In the genomic region with DNA sequence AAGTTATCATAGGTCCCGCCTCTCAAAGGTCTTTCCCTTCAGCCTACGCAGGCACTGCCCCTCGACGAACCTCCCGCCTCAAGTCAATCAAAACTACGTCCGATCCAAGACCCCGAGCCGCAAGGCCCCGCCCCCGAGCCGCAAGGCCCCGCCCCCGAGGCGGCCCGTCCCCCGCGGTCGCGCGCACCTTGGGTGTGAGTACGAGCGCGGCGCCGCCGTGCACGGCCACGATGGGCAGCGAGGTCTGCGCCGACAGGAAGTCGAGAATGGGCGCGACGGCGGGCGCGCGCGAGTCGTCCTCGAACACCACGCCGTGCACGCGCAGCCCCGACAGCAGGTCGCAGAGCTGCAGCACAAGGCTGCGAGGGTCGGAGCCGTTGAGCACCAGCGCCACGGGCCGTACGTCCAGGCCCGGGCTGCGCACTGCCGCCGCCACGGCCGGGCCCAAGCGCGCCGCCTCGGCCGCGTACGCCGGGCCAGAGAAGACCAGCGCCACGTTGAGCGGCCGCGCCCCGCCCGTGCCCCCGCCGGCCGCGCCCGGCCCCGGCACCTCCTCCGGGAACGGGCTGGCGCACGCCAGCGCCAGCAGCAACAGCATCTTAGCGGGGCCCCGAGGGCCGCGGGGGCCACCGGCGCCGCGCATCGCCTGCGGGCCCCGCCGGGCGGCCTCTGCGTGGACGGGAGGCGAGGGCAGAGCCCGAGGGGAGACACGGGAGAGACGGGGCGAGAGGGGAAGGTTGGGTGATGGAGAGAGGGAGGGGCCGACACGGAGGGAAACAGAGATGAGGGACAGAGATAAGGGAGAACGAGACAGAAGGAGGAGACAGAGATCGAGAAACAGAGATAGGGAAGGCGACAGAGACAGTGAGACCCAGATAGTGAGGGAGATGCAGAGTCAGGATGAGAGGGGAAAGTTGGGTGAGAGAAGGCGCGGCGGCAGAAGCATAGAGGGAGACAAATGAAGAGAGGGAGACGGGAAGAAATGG, we compare ENCODE assay signal across 8 mouse cellular contexts. TPM values are rescaled to one million over a fixed set of nuclear protein-coding genes. Genes with fewer than 3 reads are reported as not detected.
DNase-seq lines count a peak whose midpoint lies in the region; ATAC-seq and TF ChIP-seq lines count a peak whose summit lies in the region.

No protein-coding gene starts in this region.

- under 1% methylated on average over 95 of the region's 117 CpGs for WGBS in forebrain, embryonic 13.5 days
- WGBS in liver, embryonic 15.5 days (ENCODE audit: insufficient replicate concordance) = 2% methylated on average over 117 of the region's 117 CpGs
- 1% methylated on average over 113 of the region's 117 CpGs for WGBS in neural tube, embryonic 11.5 days
- under 1% methylated on average over 112 of the region's 117 CpGs for WGBS in stomach, embryonic 16.5 days

- H3K4me3 ChIP-seq in CH12.LX (replicated peaks in 1 of 3; ENCODE audit: low read depth in 2 of 3, low read length in 2 of 3, poor library complexity in 1 of 3) = peak overlapping the region; percentile 28 to 66 (median 38)
- peak overlapping the region; percentile 62 for H3K4me3 ChIP-seq in forebrain, embryonic 13.5 days
- peak overlapping the region; percentile 65 for H3K4me3 ChIP-seq in liver, embryonic 15.5 days (replicated peaks)
- peak overlapping the region; percentile 59 for H3K4me3 ChIP-seq in neural tube, embryonic 11.5 days (ENCODE audit: low read depth, low read length)
- peak overlapping the region; percentile 72 for H3K4me3 ChIP-seq in stomach, embryonic 16.5 days (replicated peaks; ENCODE audit: low read length)

- intact Hi-C loops in heart, postnatal 10 days (cut with DNase I) = loop anchor here (2.0 kb wide), 1 partner anchor 35 kb away; the partner anchor contains the start of gene Grwd1

- H3K9ac ChIP-seq in CH12.LX (ENCODE audit: insufficient read depth, low read depth) = peak overlapping the region; percentile 71
- peak overlapping the region; percentile 84 for H3K9ac ChIP-seq in forebrain, embryonic 13.5 days
- peak overlapping the region; percentile 61 for H3K9ac ChIP-seq in liver, embryonic 15.5 days
- peak overlapping the region; percentile 71 for H3K9ac ChIP-seq in neural tube, embryonic 11.5 days (ENCODE audit: low read length)
- peak overlapping the region; percentile 95 for H3K9ac ChIP-seq in stomach, embryonic 16.5 days (ENCODE audit: low read length)

- H3K36me3 ChIP-seq in CH12.LX (replicated peaks in 1 of 2; ENCODE audit: control insufficient read depth in 1 of 2, insufficient read depth in 1 of 2, low read length in 1 of 2) = no peaks in the 10 kb centered on the region
- no peaks in the 10 kb centered on the region for H3K36me3 ChIP-seq in forebrain, embryonic 13.5 days (ENCODE audit: poor library complexity, severe bottlenecking)
- no peaks in the 10 kb centered on the region for H3K36me3 ChIP-seq in liver, embryonic 15.5 days (replicated peaks)
- no peaks in the 10 kb centered on the region for H3K36me3 ChIP-seq in neural tube, embryonic 11.5 days (ENCODE audit: control insufficient read depth, insufficient read depth, low read length)
- H3K36me3 ChIP-seq in stomach, embryonic 16.5 days (ENCODE audit: control insufficient read depth, insufficient read depth, low read length) = no peaks in the 10 kb centered on the region

- peak; percentile 42 for DNase-seq in CH12.LX (ENCODE audit: extremely low read depth)
- peak; percentile 58 for DNase-seq in c-Kit-positive CD71-negative TER-119-negative erythroid progenitor cells, embryonic 14.5 days (ENCODE audit: low read depth)
- DNase-seq in heart, postnatal 10 days = peak; percentile 93 to 96
- DNase-seq in kidney, postnatal 4 days = peak; percentile 97 to 98
- peak; percentile 96 for DNase-seq in neural tube, embryonic 11.5 days (ENCODE audit: low spot score)

- H3K79me2 ChIP-seq in CH12.LX (replicated peaks; ENCODE audit: control insufficient read depth, extremely low read depth, insufficient read depth, poor library complexity, severe bottlenecking) = no peaks in the 10 kb centered on the region

- H3K4me2 ChIP-seq in CH12.LX (ENCODE audit: insufficient read depth, low read depth, poor library complexity, severe bottlenecking) = peak overlapping the region; percentile 78
- peak overlapping the region; percentile 76 for H3K4me2 ChIP-seq in forebrain, embryonic 13.5 days
- H3K4me2 ChIP-seq in liver, embryonic 15.5 days = peak overlapping the region; percentile 95
- H3K4me2 ChIP-seq in neural tube, embryonic 11.5 days (ENCODE audit: low read depth) = peak overlapping the region; percentile 67
- H3K4me2 ChIP-seq in stomach, embryonic 16.5 days (ENCODE audit: low read depth, low read length) = peak overlapping the region; percentile 84

- H3K27me3 ChIP-seq in CH12.LX (replicated peaks) = peaks cover 67% of the 10 kb centered on the region
- H3K27me3 ChIP-seq in forebrain, embryonic 13.5 days = peaks cover 40% of the 10 kb centered on the region
- peaks cover 68% of the 10 kb centered on the region for H3K27me3 ChIP-seq in liver, embryonic 15.5 days
- H3K27me3 ChIP-seq in neural tube, embryonic 11.5 days (ENCODE audit: control insufficient read depth, insufficient read depth, low read length) = peaks cover 36% of the 10 kb centered on the region
- H3K27me3 ChIP-seq in stomach, embryonic 16.5 days (ENCODE audit: control insufficient read depth, insufficient read depth, low read length) = peaks cover 13% of the 10 kb centered on the region

- in situ Hi-C loops in CH12.LX (cut with MboI; ENCODE audit: low pct_ligation_motif_present, low pct_unique_long_range_greater_than_20kb, low sequenced_read_pairs) = no loop called here

- ATAC-seq in forebrain, embryonic 13.5 days = peak; percentile 63
- ATAC-seq in liver, embryonic 15.5 days (ENCODE audit: insufficient read depth) = peak; percentile 80
- ATAC-seq in neural tube, embryonic 11.5 days (ENCODE audit: insufficient read depth, low FRiP score, low TSS enrichment) = peak; percentile 59
- peak; percentile 86 for ATAC-seq in stomach, embryonic 16.5 days (ENCODE audit: insufficient read depth, low FRiP score)

- TF ChIP-seq POLR2A in CH12.LX (IDR thresholded peaks at IDR 0.05; ENCODE audit: low read depth, low read length) = peak; percentile 62; the same call in 1 of the 2 replicates

- TF ChIP-seq EP300 in CH12.LX (IDR thresholded peaks at IDR 0.05; ENCODE audit: low read length) = no peak

- no peak for TF ChIP-seq RAD21 in CH12.LX (IDR thresholded peaks at IDR 0.05; ENCODE audit: low read depth, low read length)

- H3K4me1 ChIP-seq in CH12.LX (ENCODE audit: control insufficient read depth in 1 of 2, insufficient read depth in 2 of 2) = peaks cover 11 to 12% of the 10 kb centered on the region in 2 experiments
- H3K4me1 ChIP-seq in forebrain, embryonic 13.5 days = peaks cover 45% of the 10 kb centered on the region
- peaks cover 19% of the 10 kb centered on the region for H3K4me1 ChIP-seq in liver, embryonic 15.5 days (replicated peaks)
- H3K4me1 ChIP-seq in neural tube, embryonic 11.5 days (ENCODE audit: control insufficient read depth, insufficient read depth, low read length) = peaks cover 18% of the 10 kb centered on the region
- peaks cover 25% of the 10 kb centered on the region for H3K4me1 ChIP-seq in stomach, embryonic 16.5 days (ENCODE audit: control insufficient read depth, insufficient read depth, low read length)

- dilution Hi-C loops in CH12.LX (cut with MboI; ENCODE audit: extremely low pct_ligation_motif_present, extremely low pct_unique_long_range_greater_than_20kb, low sequenced_read_pairs) = no loop called here

- no peak for TF ChIP-seq CTCF in CH12.LX (conservative IDR thresholded peaks at IDR 0.05 in 1 of 2, IDR thresholded peaks at IDR 0.05 in 1 of 2; ENCODE audit: low read depth in 2 of 2, low read length in 2 of 2)

- peaks cover 6% of the 10 kb centered on the region for H3K9me3 ChIP-seq in CH12.LX (replicated peaks; ENCODE audit: low read length)
- H3K9me3 ChIP-seq in forebrain, embryonic 13.5 days (replicated peaks) = no peaks in the 10 kb centered on the region
- H3K9me3 ChIP-seq in liver, embryonic 15.5 days (replicated peaks) = no peaks in the 10 kb centered on the region
- H3K9me3 ChIP-seq in neural tube, embryonic 11.5 days (ENCODE audit: control insufficient read depth, low read length) = no peaks in the 10 kb centered on the region
- no peaks in the 10 kb centered on the region for H3K9me3 ChIP-seq in stomach, embryonic 16.5 days (replicated peaks; ENCODE audit: control insufficient read depth, low read length)

- no peak overlapping the region for H3K27ac ChIP-seq in CH12.LX (ENCODE audit: insufficient read depth, low read depth)
- peak overlapping the region; percentile 44; the same call in 1 of the 2 replicates for H3K27ac ChIP-seq in forebrain, embryonic 13.5 days
- H3K27ac ChIP-seq in liver, embryonic 15.5 days (replicated peaks) = no peak overlapping the region
- H3K27ac ChIP-seq in neural tube, embryonic 11.5 days (ENCODE audit: low read depth, low read length) = no peak overlapping the region
- H3K27ac ChIP-seq in stomach, embryonic 16.5 days (ENCODE audit: low read length) = peak overlapping the region; percentile 80

RNA-seq across cellular contexts. Expression of gene Kdelr1, which starts 6.4 kb away (rescaled TPM):
- total RNA-seq in CH12.LX (2012; rRNA removed) = 59.7 and 60.8 TPM in 2 replicates
- 61.5 and 66.9 TPM in 2 replicates for total RNA-seq in CH12.LX (2014; rRNA removed)
- 72.8 and 80.5 TPM in 2 replicates for polyA plus RNA-seq in CH12.LX (2012; ENCODE audit: insufficient read length, low read depth)
- polyA plus RNA-seq in forebrain, embryonic 13.5 days (2015; fragmentation: Nextera tagmentation; extraction: Ambion mirVana) = 31.6 and 33.9 TPM in 2 replicates
- 100 to 1,000 TPM; 121 to 128 TPM for total RNA-seq in heart, postnatal 10 days (2021)
- polyA plus RNA-seq in liver, embryonic 15.5 days (2015; fragmentation: Nextera tagmentation; extraction: Ambion mirVana) = 27.6 TPM in 2 replicates
- 75.4 and 86.4 TPM in 2 replicates for polyA plus RNA-seq in neural tube, embryonic 11.5 days (2014; fragmentation: Nextera tagmentation; extraction: Ambion mirVana)
- 76.7 and 87.0 TPM in 2 replicates for polyA plus RNA-seq in stomach, embryonic 16.5 days (2015; fragmentation: Nextera tagmentation; extraction: Ambion mirVana)

RNA-seq across cellular contexts. Expression of gene Grin2d, which starts 12.0 kb away (rescaled TPM):
- total RNA-seq in CH12.LX (2012; rRNA removed) (0.04 TPM in 1 of 2 replicates, not detected in the other), CH12.LX (2014; rRNA removed) (not detected in 2 replicates)
- 0.07 TPM in 1 of 2 replicates, not detected in the other for polyA plus RNA-seq in CH12.LX (2012; ENCODE audit: insufficient read length, low read depth)
- polyA plus RNA-seq in forebrain, embryonic 13.5 days (2015; fragmentation: Nextera tagmentation; extraction: Ambion mirVana) = 0.48 TPM in 2 replicates
- total RNA-seq in heart, postnatal 10 days (2021) = under 1 TPM; 0.55 to 0.77 TPM
- 0.05 TPM in 2 replicates for polyA plus RNA-seq in liver, embryonic 15.5 days (2015; fragmentation: Nextera tagmentation; extraction: Ambion mirVana)
- polyA plus RNA-seq in neural tube, embryonic 11.5 days (2014; fragmentation: Nextera tagmentation; extraction: Ambion mirVana) = 0.37 and 0.73 TPM in 2 replicates
- 0.23 and 0.40 TPM in 2 replicates for polyA plus RNA-seq in stomach, embryonic 16.5 days (2015; fragmentation: Nextera tagmentation; extraction: Ambion mirVana)

RNA-seq across cellular contexts. Expression of gene Syngr4, which starts 30.3 kb away (rescaled TPM):
- total RNA-seq in CH12.LX (2012; rRNA removed) (not detected in 2 replicates), CH12.LX (2014; rRNA removed) (not detected in 2 replicates)
- polyA plus RNA-seq in CH12.LX (2012; ENCODE audit: insufficient read length, low read depth) = not detected in 2 replicates
- 0.62 and 0.92 TPM in 2 replicates for polyA plus RNA-seq in forebrain, embryonic 13.5 days (2015; fragmentation: Nextera tagmentation; extraction: Ambion mirVana)
- under 1 TPM in 1 of 2 experiments, not detected in 1; 0.37 TPM for total RNA-seq in heart, postnatal 10 days (2021)
- 0.94 and 1.3 TPM in 2 replicates for polyA plus RNA-seq in liver, embryonic 15.5 days (2015; fragmentation: Nextera tagmentation; extraction: Ambion mirVana)
- 0.59 and 0.82 TPM in 2 replicates for polyA plus RNA-seq in neural tube, embryonic 11.5 days (2014; fragmentation: Nextera tagmentation; extraction: Ambion mirVana)
- 0.49 and 1.2 TPM in 2 replicates for polyA plus RNA-seq in stomach, embryonic 16.5 days (2015; fragmentation: Nextera tagmentation; extraction: Ambion mirVana)

RNA-seq across cellular contexts. Expression of gene Tmem143, which starts 30.5 kb away (rescaled TPM):
- total RNA-seq in CH12.LX (2012; rRNA removed) (9.4 and 14.6 TPM in 2 replicates), CH12.LX (2014; rRNA removed) (12.8 and 14.2 TPM in 2 replicates)
- polyA plus RNA-seq in CH12.LX (2012; ENCODE audit: insufficient read length, low read depth) = 7.2 and 8.8 TPM in 2 replicates
- polyA plus RNA-seq in forebrain, embryonic 13.5 days (2015; fragmentation: Nextera tagmentation; extraction: Ambion mirVana) = 3.7 and 4.3 TPM in 2 replicates
- total RNA-seq in heart, postnatal 10 days (2021) = 10 to 100 TPM; 56.8 to 58.7 TPM
- 3.6 and 4.0 TPM in 2 replicates for polyA plus RNA-seq in liver, embryonic 15.5 days (2015; fragmentation: Nextera tagmentation; extraction: Ambion mirVana)
- polyA plus RNA-seq in neural tube, embryonic 11.5 days (2014; fragmentation: Nextera tagmentation; extraction: Ambion mirVana) = 2.8 and 3.9 TPM in 2 replicates
- 4.2 and 6.0 TPM in 2 replicates for polyA plus RNA-seq in stomach, embryonic 16.5 days (2015; fragmentation: Nextera tagmentation; extraction: Ambion mirVana)

RNA-seq across cellular contexts. Expression of gene Grwd1, which starts 35.5 kb away (rescaled TPM):
- 83.0 and 128 TPM in 2 replicates for total RNA-seq in CH12.LX (2012; rRNA removed)
- total RNA-seq in CH12.LX (2014; rRNA removed) = 88.1 and 98.5 TPM in 2 replicates
- 108 and 115 TPM in 2 replicates for polyA plus RNA-seq in CH12.LX (2012; ENCODE audit: insufficient read length, low read depth)
- 49.2 and 53.6 TPM in 2 replicates for polyA plus RNA-seq in forebrain, embryonic 13.5 days (2015; fragmentation: Nextera tagmentation; extraction: Ambion mirVana)
- total RNA-seq in heart, postnatal 10 days (2021) = 10 to 100 TPM; 14.6 to 17.1 TPM
- 24.7 and 25.3 TPM in 2 replicates for polyA plus RNA-seq in liver, embryonic 15.5 days (2015; fragmentation: Nextera tagmentation; extraction: Ambion mirVana)
- polyA plus RNA-seq in neural tube, embryonic 11.5 days (2014; fragmentation: Nextera tagmentation; extraction: Ambion mirVana) = 69.8 and 76.5 TPM in 2 replicates
- 50.3 and 53.7 TPM in 2 replicates for polyA plus RNA-seq in stomach, embryonic 16.5 days (2015; fragmentation: Nextera tagmentation; extraction: Ambion mirVana)

Comparison
In these comparisons a context has a peak if more than half of its experiments do, and no peak if none do; other contexts are left out.
1. DNase-seq: peak in every context shown above with its lines; median percentile 98 in kidney, postnatal 4 days; 96 in neural tube, embryonic 11.5 days; 94 in heart, postnatal 10 days; 58 in c-Kit-positive CD71-negative TER-119-negative erythroid progenitor cells, embryonic 14.5 days; 42 in CH12.LX.
2. H3K27ac ChIP-seq: peak in forebrain, embryonic 13.5 days (single experiment) and stomach, embryonic 16.5 days (single experiment); none in CH12.LX (single experiment), liver, embryonic 15.5 days (single experiment) and neural tube, embryonic 11.5 days (single experiment).
3. Peak in every context shown above with its lines, with median percentiles within 50 percentile points of each other: H3K4me2 ChIP-seq, H3K4me3 ChIP-seq, H3K9ac ChIP-seq and ATAC-seq.